Mouse (Mus musculus) spleen, adult 2 months (tissue): Measurements from ENCODE around the gene Cyb5r2. TPM values are rescaled to one million over a fixed set of nuclear protein-coding genes. Genes with fewer than 3 reads are reported as not detected.

ENCODE experiments used
- DNase-seq, 2 experiments: peaks; one replicate each; pipeline versions ENCODE4 v3.0.0 to v3.0.0-alpha.2; 2012 to 2021; ENCODE audit warnings: low spot score in 2 of 2, low read depth in 1 of 2
- H3K27ac ChIP-seq: fragments of 200-500 bp; 2 replicates; pipeline ENCODE4 v1.5.1; 2012; ENCODE audit warnings: low read length, inconsistent platforms; ENCODE audit not compliant: insufficient read depth
- H3K27me3 ChIP-seq: fragments of 200-500 bp; 2 replicates; pipeline ENCODE4 v1.6.1; 2012; ENCODE audit warnings: mild to moderate bottlenecking, moderate library complexity, low read length, inconsistent platforms; ENCODE audit not compliant: control insufficient read depth, insufficient read depth
- H3K36me3 ChIP-seq: fragments of 200-500 bp; 2 replicates; pipeline ENCODE4 v1.6.1; 2012; ENCODE audit warnings: mild to moderate bottlenecking, low read length, inconsistent platforms; ENCODE audit not compliant: control insufficient read depth, insufficient read depth
- H3K4me1 ChIP-seq: fragments of 200-500 bp; 2 replicates; pipeline ENCODE4 v1.6.1; 2011; ENCODE audit warnings: inconsistent platforms; ENCODE audit not compliant: control insufficient read depth, insufficient read depth, insufficient read length
- H3K4me3 ChIP-seq: fragments of 200-500 bp; 2 replicates; pipeline ENCODE4 v1.5.1; 2011; ENCODE audit warnings: mild to moderate bottlenecking, inconsistent platforms; ENCODE audit not compliant: insufficient read depth, insufficient read length; ENCODE audit errors: extremely low read depth
- CTCF ChIP-seq: fragments of 200-500 bp; IDR thresholded peaks from 2 replicates; pipeline ENCODE4 v1.5.1; 2011; ENCODE audit warnings: mild to moderate bottlenecking, inconsistent platforms; ENCODE audit not compliant: insufficient read depth, insufficient read length, insufficient replicate concordance; ENCODE audit errors: extremely low read depth
- POLR2A ChIP-seq: fragments of 200-500 bp; IDR thresholded peaks from 2 replicates; pipeline ENCODE4 v1.6.1; 2011; ENCODE audit warnings: low read depth, low read length, inconsistent platforms
- WGBS: fragments of 180-500 bp; shearing (Covaris S2); methylation state at CpG from one replicate; pipeline ENCODE4 v1.1.7; 2018; 5-methylcytosine and 5-hydroxymethylcytosine counted together
- polyA plus RNA-seq: library from polyadenylated mRNA; depleted of rRNA; stranded (reverse); fragments of >200 nt; gene quantifications from 2 replicates; pipeline ENCODE4 v1.2.3, GENCODE M21; 2012

The Cyb5r2 gene
- polyA plus RNA-seq, 1 experiment, result 0.20 TPM

DNA sequence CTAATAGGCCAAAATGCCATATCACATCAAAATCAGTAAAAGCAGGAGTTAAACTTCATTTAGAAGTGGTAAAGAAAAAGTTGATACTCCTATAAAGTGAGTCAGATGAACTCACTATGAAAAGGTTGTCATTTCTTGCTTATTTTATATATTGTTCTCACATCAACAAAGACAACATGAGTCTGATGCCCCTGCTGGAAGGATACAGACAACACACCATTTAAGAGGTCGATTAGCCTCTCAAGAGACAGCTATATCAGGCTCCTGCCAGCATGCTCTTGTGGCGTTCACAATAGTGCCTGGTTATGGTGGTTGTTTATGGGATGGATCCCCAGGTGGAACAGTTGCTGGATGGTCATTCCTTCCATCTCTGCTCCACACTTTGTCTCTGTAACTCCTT is 24.7 kb downstream of the Cyb5r2 start:
- WGBS, result 77% methylated on average over 2 of the region's 2 CpGs
- no peaks in the 10 kb centered on the region for H3K27me3 ChIP-seq
- TF ChIP-seq POLR2A (no peak), CTCF (no peak)
- H3K4me1 ChIP-seq, result no peaks in the 10 kb centered on the region
- peaks cover 3% of the 10 kb centered on the region for H3K36me3 ChIP-seq
- no peak for DNase-seq
- no peak overlapping the region for H3K27ac ChIP-seq
- H3K4me3 ChIP-seq, result no peak overlapping the region

GRCm38 (mm10) chr7:107730587-107730986 is 27.2 kb downstream of the Cyb5r2 start:
- H3K4me1 ChIP-seq, result no peaks in the 10 kb centered on the region
- peaks cover 5% of the 10 kb centered on the region for H3K36me3 ChIP-seq
- no peak for DNase-seq
- 90% methylated on average over 10 of the region's 10 CpGs for WGBS
- H3K4me3 ChIP-seq, result no peak overlapping the region
- no peak overlapping the region for H3K27ac ChIP-seq
- H3K27me3 ChIP-seq, result no peaks in the 10 kb centered on the region
- no peak for TF ChIP-seq CTCF
- TF ChIP-seq POLR2A, result no peak

DNA sequence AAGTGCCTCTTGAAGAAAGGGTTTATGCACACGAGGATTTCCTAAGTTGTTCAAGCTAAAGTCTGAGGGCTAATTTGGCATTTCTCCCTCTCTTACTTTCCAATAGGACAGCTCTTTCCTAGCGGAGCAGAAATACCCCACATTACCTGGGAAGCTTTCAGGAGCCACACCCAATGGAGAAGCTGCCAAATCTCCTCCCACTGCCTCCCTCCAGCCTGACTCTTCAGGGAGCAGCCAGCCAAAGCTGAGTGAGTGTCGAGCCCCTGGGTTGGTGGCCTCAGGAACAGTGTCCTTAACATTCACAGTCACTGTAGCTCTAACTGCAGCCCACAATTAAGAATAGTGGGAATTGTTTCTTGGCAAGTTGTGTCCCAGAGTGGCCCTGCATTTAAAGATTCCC is 30.3 kb downstream of the Cyb5r2 start:
- DNase-seq, result no peak
- Histone ChIP-seq H3K4me3 (no peak overlapping the region), H3K4me1 (no peaks in the 10 kb centered on the region), H3K27ac (no peak overlapping the region), H3K27me3 (no peaks in the 10 kb centered on the region), H3K36me3 (peaks cover 5% of the 10 kb centered on the region)
- WGBS, result 83% methylated on average over 3 of the region's 3 CpGs
- TF ChIP-seq CTCF, result no peak
- no peak for TF ChIP-seq POLR2A

DNA sequence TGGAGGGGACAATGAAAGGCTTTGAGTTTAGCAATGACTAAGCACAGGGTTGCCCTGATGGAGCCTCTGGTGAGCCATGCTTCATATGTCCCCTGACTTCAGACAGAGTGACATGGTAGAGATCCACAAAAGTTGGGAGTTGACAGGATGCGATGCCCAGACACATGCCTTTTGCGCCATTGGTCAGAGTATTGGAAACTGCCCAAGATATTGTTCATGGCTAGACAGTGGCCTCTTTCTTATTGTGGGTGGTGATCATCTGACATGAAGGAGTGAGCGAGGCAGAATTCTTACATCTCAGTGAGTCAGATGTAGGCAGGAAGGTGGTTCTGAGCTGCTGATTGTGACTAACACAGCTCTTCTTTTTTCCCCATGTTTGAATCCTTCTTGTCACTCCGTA is 35.3 kb downstream of the Cyb5r2 start:
- Histone ChIP-seq H3K4me1 (no peaks in the 10 kb centered on the region; the same call in 1 of the 2 replicates), H3K4me3 (no peak overlapping the region), H3K27ac (no peak overlapping the region), H3K36me3 (peaks cover 4% of the 10 kb centered on the region), H3K27me3 (no peaks in the 10 kb centered on the region)
- DNase-seq, result no peak
- 92% methylated on average over 4 of the region's 4 CpGs for WGBS
- TF ChIP-seq POLR2A, result no peak
- no peak for TF ChIP-seq CTCF

DNA sequence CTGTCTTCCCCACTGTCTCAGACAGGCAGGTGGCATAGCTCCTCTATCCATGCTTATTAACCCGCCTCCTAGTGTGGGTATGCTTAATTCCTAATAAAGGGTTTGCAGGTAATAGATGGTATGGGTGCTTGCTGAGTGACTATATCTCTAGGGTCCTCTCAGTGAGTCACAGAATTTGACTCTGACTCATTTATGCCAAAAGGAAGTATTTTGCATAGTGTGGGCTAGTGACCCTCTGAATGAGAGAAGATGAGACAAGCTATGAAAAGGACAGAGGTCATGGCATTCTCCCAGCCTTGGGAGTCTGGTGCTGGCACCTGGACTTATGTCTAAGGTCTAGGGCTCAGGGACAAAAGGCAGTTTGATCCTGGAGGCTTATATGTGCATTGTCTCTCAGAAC is 37.1 kb downstream of the Cyb5r2 start:
- H3K27ac ChIP-seq, result no peak overlapping the region
- 90% methylated on average over 1 of the region's 1 CpGs for WGBS
- no peak for TF ChIP-seq CTCF
- no peak for TF ChIP-seq POLR2A
- no peaks in the 10 kb centered on the region for H3K27me3 ChIP-seq
- H3K4me3 ChIP-seq, result no peak overlapping the region
- DNase-seq, result no peak
- no peaks in the 10 kb centered on the region; the same call in 1 of the 2 replicates for H3K4me1 ChIP-seq
- 0 out of 2 replicates have a peak, but pooled peaks cover 3% of the 10 kb centered on the region for H3K36me3 ChIP-seq

DNA sequence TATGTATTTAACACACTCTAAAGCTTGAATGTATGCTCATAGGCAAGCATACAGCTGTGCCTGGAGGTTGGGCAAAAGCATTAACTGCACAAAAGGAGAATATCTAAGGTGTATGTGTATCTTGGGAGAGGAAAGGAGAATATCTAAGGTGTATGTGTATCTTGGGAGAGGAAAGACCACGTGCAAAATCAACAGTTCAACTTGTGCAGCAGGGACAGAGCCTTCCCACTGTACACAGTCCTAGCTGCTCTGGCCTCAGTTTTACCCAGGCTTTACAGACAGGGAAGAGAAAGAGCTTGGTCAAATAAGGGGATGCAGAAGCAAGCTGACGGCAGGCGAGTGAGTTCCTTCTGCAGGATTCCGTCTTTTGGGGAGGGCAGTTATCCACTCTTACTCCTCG is 43.8 kb downstream of the Cyb5r2 start:
- Histone ChIP-seq H3K36me3 (0 out of 2 replicates have a peak, but pooled peaks cover 1% of the 10 kb centered on the region), H3K27me3 (no peaks in the 10 kb centered on the region), H3K4me3 (no peak overlapping the region), H3K4me1 (no peaks in the 10 kb centered on the region), H3K27ac (no peak overlapping the region)
- no peak for DNase-seq
- 84% methylated on average over 5 of the region's 5 CpGs for WGBS
- TF ChIP-seq CTCF (no peak), POLR2A (no peak)

- DNase-seq, result no peak
- Histone ChIP-seq H3K36me3 (no peaks in the 10 kb centered on the region), H3K27ac (no peak overlapping the region), H3K27me3 (no peaks in the 10 kb centered on the region), H3K4me1 (peaks cover 6% of the 10 kb centered on the region; the same call in 1 of the 2 replicates), H3K4me3 (no peak overlapping the region)
- no peak for TF ChIP-seq POLR2A
- TF ChIP-seq CTCF, result no peak
- 86% methylated on average over 6 of the region's 6 CpGs for WGBS
Measured at GRCm38 (mm10) chr7:107712743-107713142, 45.1 kb downstream of the Cyb5r2 start.
